Mouse (Mus musculus): ENCODE measurements around the gene Gbp9. TPM values are rescaled to one million over a fixed set of nuclear protein-coding genes. Genes with fewer than 3 reads are reported as not detected.
A peak's percentile ranks its signal among the peaks of the same experiment; 100 is the strongest.
"Not testable (repeated sequence)": the region's sequence is repeated elsewhere in the genome, so short reads cannot be mapped to it uniquely, and the experiment has no call there.

Gbp9 gene
- polyA plus RNA-seq, 1 experiment from 2014 or later = 4.6 TPM

DNA sequence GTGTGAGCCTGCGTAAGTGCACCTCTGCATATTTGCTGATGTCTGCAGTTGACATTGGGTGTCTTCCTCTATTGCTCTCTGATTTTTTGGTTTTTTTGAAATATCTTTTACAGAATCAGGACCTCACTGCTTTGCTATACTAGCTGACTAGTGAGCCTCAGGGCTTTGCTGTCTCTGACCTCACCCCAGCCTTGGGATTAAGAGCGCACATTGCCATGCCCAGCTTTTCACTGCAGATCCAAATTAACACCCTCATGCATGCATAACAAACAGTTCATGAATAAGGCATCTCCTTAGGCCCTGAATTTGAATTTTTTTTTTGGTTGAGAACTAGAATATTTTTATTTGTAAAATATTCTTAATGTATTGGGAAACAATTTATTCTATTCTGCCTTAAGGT lies 84.1 kb downstream of the Gbp9 start:
- Histone ChIP-seq H3K4me2 (no peak overlapping the region), H3K9me3 (replicated peaks) (no peaks in the 10 kb centered on the region), H3K27ac (ENCODE audit: poor library complexity, severe bottlenecking) (no peak overlapping the region), H3K4me3 (no peak overlapping the region), H3K4me1 (replicated peaks) (0 out of 2 replicates have a peak, but pooled peaks cover 4% of the 10 kb centered on the region), H3K9ac (no peak overlapping the region), H3K27me3 (replicated peaks) (no peaks in the 10 kb centered on the region), H3K36me3 (no peaks in the 10 kb centered on the region)
- 92% methylated on average over 2 of the region's 2 CpGs for WGBS
- ATAC-seq (ENCODE audit: insufficient number of reproducible peaks, low FRiP score) = no peak

DNA sequence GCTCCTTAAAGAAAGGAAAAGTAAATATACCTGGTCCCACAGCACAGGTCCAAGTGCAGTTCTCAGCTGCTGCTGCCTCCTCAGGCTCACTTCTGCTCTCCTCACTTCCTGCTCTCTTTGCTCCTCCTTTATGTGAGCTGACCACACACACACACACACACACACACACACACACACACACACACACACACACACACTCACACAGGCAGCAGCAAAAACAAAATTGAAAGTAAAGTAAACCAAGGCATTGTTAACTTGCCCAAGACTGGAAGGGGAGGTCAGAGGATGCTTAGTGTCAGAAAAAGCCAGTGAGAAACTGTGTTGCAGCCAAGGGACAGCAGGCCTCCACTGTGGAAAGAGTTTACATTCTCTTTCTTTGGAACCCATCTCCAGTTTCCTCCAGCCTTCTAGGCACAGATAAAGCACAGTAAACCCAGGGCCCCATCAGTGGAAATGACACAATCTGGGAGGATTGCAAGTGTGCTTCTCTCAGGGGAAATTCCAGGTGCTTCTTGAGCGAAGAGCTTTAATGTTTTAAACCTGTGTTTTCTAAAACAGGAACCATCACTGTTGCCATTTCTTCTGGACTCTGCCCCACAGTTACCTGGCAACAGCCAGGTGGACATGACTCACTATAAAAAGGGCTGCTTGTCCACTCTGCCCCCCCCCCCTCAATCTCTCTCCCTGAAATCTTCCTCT lies 85.7 kb downstream of the Gbp9 start:
- not testable (repeated sequence) for H3K9me3 ChIP-seq (replicated peaks); H3K9ac ChIP-seq; H3K36me3 ChIP-seq; H3K4me3 ChIP-seq; H3K27me3 ChIP-seq (replicated peaks); H3K4me1 ChIP-seq (replicated peaks); H3K4me2 ChIP-seq; H3K27ac ChIP-seq (ENCODE audit: poor library complexity, severe bottlenecking)
- ATAC-seq (ENCODE audit: insufficient number of reproducible peaks, low FRiP score) = 0 out of 2 replicates have a peak, but pooled peaks have one; percentile 33
- WGBS = 61% methylated on average over 1 of the region's 1 CpGs

DNA sequence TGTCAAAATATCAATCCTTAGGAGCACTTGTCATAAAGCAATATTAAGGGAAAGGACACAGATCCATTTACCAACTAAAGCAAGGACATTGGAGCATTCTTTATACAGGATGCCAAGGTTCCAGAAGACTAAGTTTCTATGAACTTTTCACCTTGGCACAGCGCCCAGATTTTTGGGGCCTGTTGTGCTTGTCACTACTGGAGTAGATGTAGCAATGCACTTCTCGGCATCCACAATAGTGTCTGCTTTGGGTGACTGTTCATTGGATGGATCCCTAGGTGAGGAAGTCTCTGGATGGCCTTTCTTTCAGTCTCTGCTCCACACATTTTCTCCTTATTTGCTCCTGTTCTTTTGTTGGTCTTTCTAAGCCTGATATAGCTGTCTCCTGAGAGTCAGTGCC lies 107.0 kb downstream of the Gbp9 start:
- Histone ChIP-seq H3K36me3 (no peaks in the 10 kb centered on the region), H3K9me3 (replicated peaks) (no peaks in the 10 kb centered on the region), H3K4me3 (no peak overlapping the region), H3K27ac (ENCODE audit: poor library complexity, severe bottlenecking) (no peak overlapping the region), H3K27me3 (replicated peaks) (no peaks in the 10 kb centered on the region), H3K4me1 (replicated peaks) (no peaks in the 10 kb centered on the region), H3K9ac (no peak overlapping the region), H3K4me2 (no peak overlapping the region)
- no peak for ATAC-seq (ENCODE audit: insufficient number of reproducible peaks, low FRiP score)
- WGBS = 62% methylated on average over 2 of the region's 2 CpGs

Other genes with a start within 250 kb of the Gbp9 start
- 0.27 and 0.42 TPM in 2 replicates for gene Abcg3, start 156.8 kb downstream of the Gbp9 start, polyA plus RNA-seq (2016; fragmentation: Nextera tagmentation; extraction: Ambion mirVana)
- 1.4 and 1.8 TPM in 2 replicates for gene Gbp8, start within 50 bp of the Gbp9 start, polyA plus RNA-seq (2016; fragmentation: Nextera tagmentation; extraction: Ambion mirVana)
- gene Gbp4, start within 50 bp of the Gbp9 start, polyA plus RNA-seq (2016; fragmentation: Nextera tagmentation; extraction: Ambion mirVana) = 6.1 and 9.6 TPM in 2 replicates
- gene Gbp10, start 100.0 kb upstream of the Gbp9 start, polyA plus RNA-seq (2016; fragmentation: Nextera tagmentation; extraction: Ambion mirVana) = not detected in 2 replicates
- not detected in 2 replicates for gene Gm43302, start 154.2 kb upstream of the Gbp9 start, polyA plus RNA-seq (2016; fragmentation: Nextera tagmentation; extraction: Ambion mirVana)
- gene Gbp6, start 154.2 kb upstream of the Gbp9 start, polyA plus RNA-seq (2016; fragmentation: Nextera tagmentation; extraction: Ambion mirVana) = 2.0 and 2.8 TPM in 2 replicates